In genomic region chr5:110835959-110836358, GRCm38 (mm10) we compare ENCODE assay signal across 8 mouse cellular contexts. TPM values are rescaled to one million over a fixed set of nuclear protein-coding genes. Genes with fewer than 3 reads are reported as not detected.
DNase-seq lines count a peak whose midpoint lies in the region; ATAC-seq and TF ChIP-seq lines count a peak whose summit lies in the region.

No protein-coding gene starts in this region.

- 45% methylated on average over 3 of the region's 3 CpGs for WGBS in cerebellum, adult 2 months
- 15% methylated on average over 3 of the region's 3 CpGs for WGBS in lung, postnatal 0 days

- no peak overlapping the region for H3K4me2 ChIP-seq in lung, postnatal 0 days (replicated peaks; ENCODE audit: low read depth, low read length)

- TF ChIP-seq EP300 in lung, postnatal 0 days (IDR thresholded peaks at IDR 0.05) = peak; percentile 79

- no peaks in the 10 kb centered on the region for H3K36me3 ChIP-seq in lung, postnatal 0 days (ENCODE audit: insufficient read depth, low read length)

- H3K27me3 ChIP-seq in cerebellum, adult 2 months (ENCODE audit: control insufficient read depth, insufficient read depth, low read length) = no peaks in the 10 kb centered on the region
- H3K27me3 ChIP-seq in lung, postnatal 0 days (replicated peaks; ENCODE audit: insufficient read depth, low read length) = no peaks in the 10 kb centered on the region

- peak; percentile 27 to 31 for DNase-seq in cerebellum, adult 2 months
- peak; percentile 58 for DNase-seq in urinary bladder, postnatal 14 days (ENCODE audit: low spot score)
- no peak for DNase-seq in urinary bladder, adult 2 months (ENCODE audit: low spot score)
- DNase-seq in gastrocnemius, postnatal 14 days = peak; percentile 43
- DNase-seq in layer of hippocampus, adult 18-20 months (ENCODE audit: low spot score in 2 of 2) = peak; percentile 15 to 66
- peak; percentile 78 for DNase-seq in lung, postnatal 0 days (ENCODE audit: low spot score)
- DNase-seq in spleen, postnatal 36 days (ENCODE audit: low spot score in 2 of 2) = peak; percentile 55 to 76

- no peaks in the 10 kb centered on the region for H3K4me1 ChIP-seq in cerebellum, adult 2 months (ENCODE audit: control insufficient read depth, insufficient read depth, low read length)
- no peaks in the 10 kb centered on the region for H3K4me1 ChIP-seq in lung, postnatal 0 days (ENCODE audit: insufficient read depth, low read depth, low read length)

- no peak overlapping the region for H3K27ac ChIP-seq in cerebellum, adult 2 months (ENCODE audit: insufficient read depth, low read length)
- no peak overlapping the region for H3K27ac ChIP-seq in lung, postnatal 0 days (ENCODE audit: low read length)

- peak; percentile 54 for TF ChIP-seq CTCF in cerebellum, adult 2 months (IDR thresholded peaks at IDR 0.05; ENCODE audit: borderline replicate concordance, insufficient read depth, low read depth, low read length)
- TF ChIP-seq CTCF in lung, postnatal 0 days (IDR thresholded peaks at IDR 0.05) = peak; percentile 83

- H3K9me3 ChIP-seq in lung, postnatal 0 days (ENCODE audit: low read length) = no peaks in the 10 kb centered on the region

- intact Hi-C loops in gastrocnemius, postnatal 14 days (cut with DNase I; ENCODE audit: low total_unique reads) = loop anchor here (5.0 to 10.0 kb wide), 2 partner anchors 89 to 436 kb away; no protein-coding TSS in a partner anchor

- no peak for ATAC-seq in cerebellum, adult (ENCODE audit: insufficient number of reproducible peaks, low FRiP score, low TSS enrichment)
- peak; percentile 8; the same call in 1 of the 2 replicates for ATAC-seq in lung, postnatal 0 days

- no peak overlapping the region for H3K9ac ChIP-seq in lung, postnatal 0 days (replicated peaks; ENCODE audit: low read depth)

- no peak overlapping the region for H3K4me3 ChIP-seq in cerebellum, adult 2 months (replicated peaks; ENCODE audit: insufficient read depth, low read depth, low read length)
- H3K4me3 ChIP-seq in lung, postnatal 0 days (ENCODE audit: low read depth, low read length) = no peak overlapping the region

- TF ChIP-seq POLR2A in cerebellum, adult 2 months (IDR thresholded peaks at IDR 0.05; ENCODE audit: borderline replicate concordance, insufficient read depth, low read length) = no peak

RNA-seq across cellular contexts. Expression of gene Hscb, which starts 3.6 kb away (rescaled TPM):
- polyA plus RNA-seq in cerebellum, adult 2 months (2012; rRNA removed) = 21.6 and 24.4 TPM in 2 replicates
- 30.7 and 33.3 TPM in 2 replicates for polyA plus RNA-seq in urinary bladder, adult 2 months (2012; rRNA removed)
- total RNA-seq in gastrocnemius, postnatal 14 days (2021) = 10 to 100 TPM; 10.1 to 10.5 TPM
- total RNA-seq in layer of hippocampus, adult 18-20 months (2021) = 10 to 100 TPM; 12.3 to 13.3 TPM
- polyA plus RNA-seq in lung, postnatal 0 days (2015; fragmentation: Nextera tagmentation; extraction: Ambion mirVana) = 30.2 and 32.0 TPM in 2 replicates

RNA-seq across cellular contexts. Expression of gene Chek2, which starts 3.8 kb away (rescaled TPM):
- polyA plus RNA-seq in cerebellum, adult 2 months (2012; rRNA removed) = 2.2 and 3.3 TPM in 2 replicates
- polyA plus RNA-seq in urinary bladder, adult 2 months (2012; rRNA removed) = 7.8 and 10.9 TPM in 2 replicates
- total RNA-seq in gastrocnemius, postnatal 14 days (2021) = 1 to 10 TPM; 2.1 to 2.4 TPM
- total RNA-seq in layer of hippocampus, adult 18-20 months (2021) = 1 to 10 TPM; 1.6 to 2.9 TPM
- 5.7 and 7.9 TPM in 2 replicates for polyA plus RNA-seq in lung, postnatal 0 days (2015; fragmentation: Nextera tagmentation; extraction: Ambion mirVana)

RNA-seq across cellular contexts. Expression of gene Ulk1, which starts 26.1 kb away (rescaled TPM):
- 94.7 and 96.0 TPM in 2 replicates for polyA plus RNA-seq in cerebellum, adult 2 months (2012; rRNA removed)
- 26.4 and 41.9 TPM in 2 replicates for polyA plus RNA-seq in urinary bladder, adult 2 months (2012; rRNA removed)
- 10 to 100 TPM; 26.0 to 37.2 TPM for total RNA-seq in gastrocnemius, postnatal 14 days (2021)
- 10 to 100 TPM; 62.4 to 70.3 TPM for total RNA-seq in layer of hippocampus, adult 18-20 months (2021)
- polyA plus RNA-seq in lung, postnatal 0 days (2015; fragmentation: Nextera tagmentation; extraction: Ambion mirVana) = 11.8 and 11.9 TPM in 2 replicates

RNA-seq across cellular contexts. Expression of gene Ttc28, which starts 43.6 kb away (rescaled TPM):
- 5.5 and 6.7 TPM in 2 replicates for polyA plus RNA-seq in cerebellum, adult 2 months (2012; rRNA removed)
- polyA plus RNA-seq in urinary bladder, adult 2 months (2012; rRNA removed) = 4.9 and 10.8 TPM in 2 replicates
- total RNA-seq in gastrocnemius, postnatal 14 days (2021) = 10 to 100 TPM; 17.9 to 18.4 TPM
- total RNA-seq in layer of hippocampus, adult 18-20 months (2021) = 1 to 10 TPM; 7.6 to 7.8 TPM
- 5.4 and 6.8 TPM in 2 replicates for polyA plus RNA-seq in lung, postnatal 0 days (2015; fragmentation: Nextera tagmentation; extraction: Ambion mirVana)

RNA-seq across cellular contexts. Expression of gene Pus1, which starts 55.5 kb away (rescaled TPM):
- 26.5 and 28.8 TPM in 2 replicates for polyA plus RNA-seq in cerebellum, adult 2 months (2012; rRNA removed)
- 23.2 and 25.6 TPM in 2 replicates for polyA plus RNA-seq in urinary bladder, adult 2 months (2012; rRNA removed)
- total RNA-seq in gastrocnemius, postnatal 14 days (2021) = 10 to 100 TPM; 12.1 to 15.6 TPM
- total RNA-seq in layer of hippocampus, adult 18-20 months (2021) = 10 to 100 TPM; 19.4 to 20.1 TPM
- 12.5 and 14.2 TPM in 2 replicates for polyA plus RNA-seq in lung, postnatal 0 days (2015; fragmentation: Nextera tagmentation; extraction: Ambion mirVana)
